Mouse (Mus musculus) spleen, adult 2 months (tissue): ENCODE measurements around the gene Il21r.

Experiments used
- CTCF ChIP-seq: fragments of 200-500 bp; IDR thresholded peaks from 2 replicates; pipeline ENCODE4 v1.5.1; 2011; ENCODE audit warnings: mild to moderate bottlenecking, inconsistent platforms; ENCODE audit not compliant: insufficient read depth, insufficient read length, insufficient replicate concordance; ENCODE audit errors: extremely low read depth
- POLR2A ChIP-seq: fragments of 200-500 bp; IDR thresholded peaks from 2 replicates; pipeline ENCODE4 v1.6.1; 2011; ENCODE audit warnings: low read depth, low read length, inconsistent platforms

DNA sequence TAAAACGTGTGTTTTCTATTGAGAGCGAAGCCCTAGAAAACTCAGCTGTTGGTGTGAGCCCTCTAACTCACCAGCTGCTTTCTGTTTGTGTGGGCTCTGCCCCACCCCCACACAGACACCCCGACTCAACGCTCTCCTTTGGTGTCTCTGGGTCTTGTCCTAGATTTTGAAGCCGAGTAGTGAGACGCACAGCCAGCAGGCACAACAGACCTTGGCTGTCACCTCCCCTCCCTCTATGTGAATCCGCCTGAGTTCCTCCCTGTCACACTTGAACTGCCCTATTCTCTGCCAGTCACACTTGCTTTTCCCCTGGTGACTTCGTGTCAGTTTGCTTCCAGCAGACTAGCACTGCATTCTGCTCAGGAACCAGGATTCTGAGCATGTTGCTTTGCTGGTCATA, 46.4 kb upstream of the Il21r start:
- TF ChIP-seq CTCF (no peak), POLR2A (no peak)
